Mouse (Mus musculus) CH12.LX (cell line): ENCODE results near the gene Spin1. TPM values are rescaled to one million over a fixed set of nuclear protein-coding genes. Genes with fewer than 3 reads are reported as not detected.

Experiments used
- DNase-seq: peaks from one replicate; pipeline ENCODE4 v3.0.0-alpha.2; 2013; ENCODE audit errors: extremely low read depth
- H3K27ac ChIP-seq: 2 replicates; pipeline ENCODE4 v1.5.1; 2012; ENCODE audit warnings: low read depth, mild to moderate bottlenecking, control low read depth, moderate library complexity; ENCODE audit not compliant: insufficient read depth
- H3K27me3 ChIP-seq: replicated peaks from 2 replicates; pipeline ENCODE3; 2012; ENCODE audit warnings: inconsistent platforms
- H3K36me3 ChIP-seq, 2 experiments: replicated peaks in 1 of 2; 2 replicates each; pipeline versions ENCODE3 to v1.6.1; 2012; ENCODE audit warnings: inconsistent platforms in 1 of 2, low read length in 1 of 2, mild to moderate bottlenecking in 1 of 2, mixed read lengths in 1 of 2, moderate library complexity in 1 of 2; ENCODE audit not compliant: control insufficient read depth in 1 of 2, insufficient read depth in 1 of 2
- H3K4me1 ChIP-seq, 2 experiments: 2 replicates each; pipeline ENCODE4 v1.6.1; 2012; ENCODE audit warnings: inconsistent platforms in 1 of 2, moderate library complexity in 1 of 2; ENCODE audit not compliant: insufficient read depth in 2 of 2, control insufficient read depth in 1 of 2
- H3K4me2 ChIP-seq: 2 replicates; pipeline ENCODE4 v1.6.1; 2012; ENCODE audit warnings: low read depth, mild to moderate bottlenecking, control low read depth; ENCODE audit not compliant: poor library complexity, insufficient read depth, severe bottlenecking
- H3K4me3 ChIP-seq, 3 experiments: fragments of 150-350 bp in 1 of 3; sonication (generic) in 1 of 3; replicated peaks in 1 of 3; 2 replicates each; pipeline versions ENCODE3 to v1.5.1; 2011 to 2012; ENCODE audit warnings: low read depth in 2 of 3, low read length in 2 of 3, mild to moderate bottlenecking in 2 of 3, moderate library complexity in 2 of 3, control low read depth in 1 of 3, improper control_type of control experiment in 1 of 3, inconsistent platforms in 1 of 3, mixed read lengths in 1 of 3; ENCODE audit not compliant: poor library complexity in 1 of 3
- H3K79me2 ChIP-seq: replicated peaks from 2 replicates; pipeline ENCODE4 v1.6.1; 2012; ENCODE audit warnings: mild to moderate bottlenecking, moderate library complexity; ENCODE audit not compliant: control insufficient read depth, poor library complexity, insufficient read depth, severe bottlenecking; ENCODE audit errors: extremely low read depth
- H3K9ac ChIP-seq: 2 replicates; pipeline ENCODE4 v1.6.1; 2012; ENCODE audit warnings: low read depth, mild to moderate bottlenecking, control low read depth, moderate library complexity; ENCODE audit not compliant: insufficient read depth
- H3K9me3 ChIP-seq: replicated peaks from 2 replicates; pipeline ENCODE3; 2012; ENCODE audit warnings: low read length, inconsistent platforms, mixed read lengths
- CTCF ChIP-seq, 2 experiments: IDR thresholded peaks in 1 of 2; conservative IDR thresholded peaks in 1 of 2; 2 replicates each; pipeline ENCODE4 v1.5.1; 2011 to 2012; ENCODE audit warnings: low read depth in 2 of 2, low read length in 2 of 2, improper control_type of control experiment in 1 of 2, inconsistent platforms in 1 of 2, mild to moderate bottlenecking in 1 of 2, moderate library complexity in 1 of 2
- ELF1 ChIP-seq: IDR thresholded peaks from 2 replicates; pipeline ENCODE4 v1.6.1; 2014; ENCODE audit warnings: low read depth, mild to moderate bottlenecking, inconsistent platforms, low read length, improper control_type of control experiment
- ETS1 ChIP-seq: conservative IDR thresholded peaks from 2 replicates; pipeline ENCODE4 v1.6.1; 2012; ENCODE audit warnings: low read depth, mild to moderate bottlenecking, inconsistent platforms, low read length, improper control_type of control experiment, moderate library complexity
- IRF4 ChIP-seq: IDR thresholded peaks from 2 replicates; pipeline ENCODE4 v1.6.1; 2014; ENCODE audit warnings: low read depth, mild to moderate bottlenecking, inconsistent platforms, low read length, improper control_type of control experiment
- JUN ChIP-seq: IDR thresholded peaks from 2 replicates; pipeline ENCODE4 v1.6.1; 2011; ENCODE audit warnings: low read depth, mild to moderate bottlenecking, low read length, improper control_type of control experiment, moderate library complexity; ENCODE audit not compliant: insufficient read depth
- KAT2A ChIP-seq: IDR thresholded peaks from 2 replicates; pipeline ENCODE4 v1.6.1; 2012; ENCODE audit warnings: low read length, improper control_type of control experiment, inconsistent platforms; ENCODE audit not compliant: insufficient replicate concordance
- MAX ChIP-seq: IDR thresholded peaks from 2 replicates; pipeline ENCODE4 v1.6.1; 2011; ENCODE audit warnings: low read length, improper control_type of control experiment
- MEF2A ChIP-seq: IDR thresholded peaks from 2 replicates; pipeline ENCODE4 v1.6.1; 2014; ENCODE audit warnings: low read depth, mild to moderate bottlenecking, inconsistent platforms, low read length, improper control_type of control experiment, borderline replicate concordance
- RAD21 ChIP-seq: IDR thresholded peaks from 2 replicates; pipeline ENCODE4 v1.6.1; 2011; ENCODE audit warnings: low read depth, mild to moderate bottlenecking, low read length, improper control_type of control experiment, moderate library complexity
- SIN3A ChIP-seq: IDR thresholded peaks from 2 replicates; pipeline ENCODE4 v1.6.1; 2012; ENCODE audit warnings: low read length, improper control_type of control experiment, inconsistent platforms
- SMC3 ChIP-seq: IDR thresholded peaks from 2 replicates; pipeline ENCODE4 v1.6.1; 2011; ENCODE audit warnings: low read depth, low read length, improper control_type of control experiment
- TBP ChIP-seq: conservative IDR thresholded peaks from 2 replicates; pipeline ENCODE4 v1.6.1; 2011; ENCODE audit warnings: low read depth, low read length, improper control_type of control experiment
- UBTF ChIP-seq: IDR thresholded peaks from 2 replicates; pipeline ENCODE4 v1.6.1; 2012; ENCODE audit warnings: low read depth, mild to moderate bottlenecking, inconsistent platforms, low read length, improper control_type of control experiment, moderate library complexity
- ZNF384 ChIP-seq: IDR thresholded peaks from 2 replicates; pipeline ENCODE4 v1.6.1; 2012; ENCODE audit warnings: low read depth, low read length, improper control_type of control experiment, inconsistent platforms
- dilution Hi-C: fragments of 300-500 bp; cut with MboI; formaldehyde crosslinking; loops from 2 replicates; pipeline ENCODE4 v1.14.3; 2020; ENCODE audit warnings: low sequenced_read_pairs; ENCODE audit not compliant: extremely low pct_unique_long_range_greater_than_20kb, extremely low pct_ligation_motif_present
- in situ Hi-C: fragments of 300-500 bp; cut with MboI; formaldehyde crosslinking; loops from 3 replicates; pipeline ENCODE4 v1.14.3; 2019; ENCODE audit warnings: low sequenced_read_pairs, low pct_ligation_motif_present, low pct_unique_long_range_greater_than_20kb, mixed read lengths
- polyA plus RNA-seq: library from polyadenylated mRNA; unstranded; fragments of >175 nt; gene quantifications from 2 replicates; pipeline ENCODE4 v1.2.1, GENCODE M21; 2012; ENCODE audit warnings: low read depth; ENCODE audit not compliant: insufficient read length
- total RNA-seq, 2 experiments: library from RNA; depleted of rRNA; stranded (reverse); fragments of 300-350 nt in 1 of 2; fragments of >200 nt in 1 of 2; gene quantifications; 2 replicates each; pipeline ENCODE4 v1.2.3; 2012 to 2014

The Spin1 gene
- total and polyA plus RNA-seq, 3 experiments = 15.2 to 37.8 (median 25.4) TPM

GRCm38 (mm10) chr13:51153670-51154030, 53.0 kb downstream of the Spin1 start:
- Histone ChIP-seq H3K4me1 (peaks cover 0 to 21% of the 10 kb centered on the region in 2 experiments; a peak in 2 of 4 replicates), H3K36me3 (peaks cover 19 to 56% of the 10 kb centered on the region in 2 experiments), H3K9ac (no peak overlapping the region), H3K9me3 (no peaks in the 10 kb centered on the region), H3K27me3 (no peaks in the 10 kb centered on the region), H3K4me3 (no peak overlapping the region), H3K4me2 (no peak overlapping the region), H3K79me2 (no peaks in the 10 kb centered on the region), H3K27ac (no peak overlapping the region)
- dilution Hi-C loops = no loop called here
- no peak for DNase-seq
- in situ Hi-C loops = no loop called here
- TF ChIP-seq MAX (no peak), JUN (no peak), UBTF (no peak), TBP (no peak), CTCF (conservative IDR thresholded peaks at IDR 0.05 in 1 of 2, IDR thresholded peaks at IDR 0.05 in 1 of 2; ENCODE audit: low read depth in 2 of 2, low read length in 2 of 2) (no peak)

GRCm38 (mm10) chr13:51155178-51156013, 54.7 kb downstream of the Spin1 start:
- Histone ChIP-seq H3K4me3 (no peak overlapping the region), H3K9ac (no peak overlapping the region), H3K4me2 (no peak overlapping the region), H3K36me3 (peaks cover 11 to 50% of the 10 kb centered on the region in 2 experiments), H3K27ac (no peak overlapping the region), H3K4me1 (peaks cover 0 to 22% of the 10 kb centered on the region in 2 experiments; a peak in 2 of 4 replicates), H3K79me2 (no peaks in the 10 kb centered on the region), H3K27me3 (no peaks in the 10 kb centered on the region), H3K9me3 (no peaks in the 10 kb centered on the region)
- DNase-seq = no peak
- in situ Hi-C loops = no loop called here
- TF ChIP-seq ETS1 (no peak), ELF1 (no peak), KAT2A (no peak), IRF4 (no peak), ZNF384 (no peak), SIN3A (no peak), MEF2A (no peak), RAD21 (no peak), UBTF (no peak), SMC3 (no peak)
- dilution Hi-C loops = no loop called here
